Mouse (Mus musculus): ENCODE data around the gene Bcas3.

DNA sequence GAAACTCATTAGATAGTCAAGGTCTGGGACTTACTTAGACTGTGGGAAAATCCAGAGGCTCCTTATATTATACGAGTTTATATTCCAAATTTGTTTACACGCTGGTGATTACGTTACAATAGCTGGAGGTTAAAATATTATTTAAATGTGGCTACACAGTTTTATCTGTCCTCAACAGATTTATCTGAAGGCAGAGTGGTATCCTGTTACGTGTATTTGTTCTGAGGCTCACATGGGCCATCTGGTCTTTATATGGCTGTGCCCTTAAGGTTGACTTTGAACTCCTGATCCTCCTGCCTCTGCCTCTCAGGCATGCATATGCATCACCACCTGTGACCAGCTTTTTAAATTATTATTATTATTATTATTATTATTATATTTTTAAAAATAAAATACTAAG lies 852 bp downstream of the Bcas3 start:
- TF ChIP-seq CTCF (IDR thresholded peaks at IDR 0.05; ENCODE audit: low read depth, low read length): no peak
- no peak for TF ChIP-seq POLR2A (IDR thresholded peaks at IDR 0.05; ENCODE audit: borderline replicate concordance, low read depth, low read length)
